10 mouse cellular contexts compared by ENCODE assay signal in the genomic region with DNA sequence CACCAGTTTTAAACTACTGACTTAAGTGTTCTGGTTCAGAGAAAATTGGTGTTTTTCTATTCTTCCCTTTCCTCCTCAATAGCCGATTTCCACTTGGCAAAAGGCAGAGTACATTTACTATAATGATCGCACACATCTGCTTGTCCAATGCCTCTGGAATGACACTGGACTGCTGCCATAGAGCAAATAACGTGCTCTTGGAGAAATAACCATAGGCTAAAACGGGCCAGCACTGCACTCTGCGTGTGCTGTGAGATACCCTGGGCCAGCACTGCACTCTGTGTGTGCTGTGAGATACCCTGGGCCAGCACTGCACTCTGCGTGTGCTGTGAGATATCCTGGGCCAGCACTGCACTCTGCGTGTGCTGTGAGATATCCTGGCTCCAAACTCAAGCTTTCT.
DNase-seq lines count a peak whose midpoint lies in the region; ATAC-seq and TF ChIP-seq lines count a peak whose summit lies in the region.
"Had no signal": no experiment of that assay in that cellular context is flagged by ENCODE, and none has a peak within 500 bp of the region (broad histone marks: within the 10 kb centered on the region; RNA-seq: fewer than 3 reads in every experiment).

No protein-coding gene starts in this region.

- no peak for TF ChIP-seq CTCF in gastrocnemius, adult 2 months (IDR thresholded peaks at IDR 0.05)
- no peak for TF ChIP-seq CTCF in brain, embryonic 14.5 days (IDR thresholded peaks at IDR 0.05; ENCODE audit: borderline replicate concordance, extremely low read depth, insufficient read depth, insufficient read length)
- TF ChIP-seq CTCF in lung, postnatal 0 days (IDR thresholded peaks at IDR 0.05), result no peak

- DNase-seq in gastrocnemius, adult 2 months, result no peak
- no peak for DNase-seq in gastrocnemius, adult 8-10 months (ENCODE audit: low spot score in 2 of 2)
- no peak for DNase-seq in kidney, postnatal 36 days
- peak; percentile 54 for DNase-seq in brain, embryonic 14.5 days (ENCODE audit: low read depth)
- peak; percentile 78 for DNase-seq in lung, postnatal 0 days (ENCODE audit: low spot score)
- DNase-seq in left cerebral cortex, adult 9 months (ENCODE audit: low spot score in 2 of 2), result no peak
- no peak for DNase-seq in layer of hippocampus, adult 11-12 months (ENCODE audit: low spot score)
- DNase-seq: adrenal gland, adult 2 months; thymus, adult 2 months had no signal

- no peaks in the 10 kb centered on the region for H3K27me3 ChIP-seq in kidney, embryonic 15.5 days
- H3K27me3 ChIP-seq in lung, postnatal 0 days (replicated peaks; ENCODE audit: insufficient read depth, low read length), result no peaks in the 10 kb centered on the region

- TF ChIP-seq EP300 in lung, postnatal 0 days (IDR thresholded peaks at IDR 0.05), result no peak

- ATAC-seq in kidney, embryonic 15.5 days (replicated peaks; ENCODE audit: low FRiP score), result no peak; the same call in 1 of the 2 replicates
- peak; percentile 39; the same call in 1 of the 2 replicates for ATAC-seq in lung, postnatal 0 days

- no peak overlapping the region for H3K4me3 ChIP-seq in gastrocnemius, adult 2 months
- no peak overlapping the region for H3K4me3 ChIP-seq in kidney, embryonic 15.5 days (replicated peaks)
- H3K4me3 ChIP-seq in lung, postnatal 0 days (ENCODE audit: low read depth, low read length), result no peak overlapping the region

- H3K9ac ChIP-seq in kidney, embryonic 15.5 days, result no peak overlapping the region
- no peak overlapping the region for H3K9ac ChIP-seq in lung, postnatal 0 days (replicated peaks; ENCODE audit: low read depth)

- peak overlapping the region; percentile 41; the same call in 1 of the 2 replicates for H3K27ac ChIP-seq in gastrocnemius, adult 2 months
- H3K27ac ChIP-seq in kidney, embryonic 15.5 days, result 0 out of 2 replicates have a peak overlapping the region, but pooled peaks have one; percentile 37
- H3K27ac ChIP-seq in lung, postnatal 0 days (ENCODE audit: low read length), result peak overlapping the region; percentile 40

- intact Hi-C loops in gastrocnemius, adult 2 months (cut with DNase I), result no loop called here

- no peak for TF ChIP-seq POLR2A in brain, embryonic 14.5 days (IDR thresholded peaks at IDR 0.05; ENCODE audit: borderline replicate concordance, extremely low read depth, insufficient read depth, insufficient read length, poor library complexity, severe bottlenecking)

- H3K4me1 ChIP-seq in kidney, embryonic 15.5 days, result peaks cover 9% of the 10 kb centered on the region
- H3K4me1 ChIP-seq in lung, postnatal 0 days (ENCODE audit: insufficient read depth, low read depth, low read length), result peaks cover 22% of the 10 kb centered on the region; the same call in 1 of the 2 replicates

- H3K36me3 ChIP-seq in kidney, embryonic 15.5 days, result peaks cover 5% of the 10 kb centered on the region; the same call in 1 of the 2 replicates
- no peaks in the 10 kb centered on the region for H3K36me3 ChIP-seq in lung, postnatal 0 days (ENCODE audit: insufficient read depth, low read length)

- no peaks in the 10 kb centered on the region for H3K9me3 ChIP-seq in kidney, embryonic 15.5 days (replicated peaks)
- H3K9me3 ChIP-seq in lung, postnatal 0 days (ENCODE audit: low read length), result no peaks in the 10 kb centered on the region

- no peak overlapping the region for H3K4me2 ChIP-seq in kidney, embryonic 15.5 days
- no peak overlapping the region for H3K4me2 ChIP-seq in lung, postnatal 0 days (replicated peaks; ENCODE audit: low read depth, low read length)

- WGBS in kidney, embryonic 15.5 days, result 71% methylated on average over 7 of the region's 7 CpGs
- 47% methylated on average over 7 of the region's 7 CpGs for WGBS in lung, postnatal 0 days

Comparison
In these comparisons a context has a peak if more than half of its experiments do, and no peak if none do; other contexts are left out.
1. DNase-seq: peak in brain, embryonic 14.5 days (single experiment) and lung, postnatal 0 days (single experiment); none in gastrocnemius, adult 2 months (single experiment), gastrocnemius, adult 8-10 months (0 of 2), kidney, postnatal 36 days (0 of 2), left cerebral cortex, adult 9 months (0 of 2) and layer of hippocampus, adult 11-12 months (single experiment).
2. Peak in every context shown above with its lines, with median percentiles within 50 percentile points of each other: H3K27ac ChIP-seq.